Mouse (Mus musculus): Measurements from ENCODE around the gene Prokr2.

- no peak for TF ChIP-seq POLR2A (IDR thresholded peaks at IDR 0.05; ENCODE audit: borderline replicate concordance, low read depth, low read length)
- TF ChIP-seq CTCF (IDR thresholded peaks at IDR 0.05; ENCODE audit: low read depth, low read length), result no peak
These were observed 10.5 kb upstream of the Prokr2 start for GRCm38 (mm10) chr2:132395753-132396152.

All from bone marrow macrophage, adult 2 months (primary cell).